Mouse (Mus musculus): Measurements from ENCODE around the gene Thap7.

Gene Thap7

GRCm38 (mm10) chr16:17488478-17489468 lies 42.2 kb downstream of the Thap7 start:
- no peak for DNase-seq (ENCODE audit: low read depth, low spot score)

DNA sequence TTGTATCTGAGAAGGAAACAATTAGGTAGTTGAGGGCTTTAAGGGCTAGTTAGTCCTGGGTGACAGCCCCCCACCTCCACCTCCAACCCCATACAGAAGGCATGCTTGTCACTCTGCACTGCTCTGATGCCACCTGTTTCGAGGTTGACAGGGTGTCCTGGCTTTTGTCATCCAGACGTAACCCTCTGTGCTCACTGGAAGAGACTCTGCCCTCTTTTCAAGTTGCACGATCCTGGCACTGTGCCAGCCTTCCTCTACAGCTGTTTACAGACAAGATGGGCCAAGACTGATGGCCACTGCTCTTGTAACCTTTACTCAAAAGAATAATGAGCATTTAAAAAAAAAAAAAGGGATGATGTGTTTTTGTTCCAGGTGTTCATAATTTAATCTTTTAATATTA lies 44.4 kb downstream of the Thap7 start:
- DNase-seq (ENCODE audit: low read depth, low spot score), result no peak

- DNase-seq (ENCODE audit: low read depth, low spot score), result no peak
Measured at GRCm38 (mm10) chr16:17481465-17481864, 49.5 kb downstream of the Thap7 start.

- no peak for DNase-seq (ENCODE audit: low read depth, low spot score)
Measured at GRCm38 (mm10) chr16:17478331-17478943, 52.5 kb downstream of the Thap7 start.

All from mesoderm, embryonic 11.5 days (tissue).